Mouse (Mus musculus) megakaryocyte, embryonic 14.5 days (primary cell): ENCODE measurements around the gene Aldh5a1.

ENCODE experiments used
- FLI1 ChIP-seq: IDR thresholded peaks from 2 replicates; pipeline ENCODE4 v1.6.1; 2012; ENCODE audit warnings: low read length, inconsistent platforms, mixed read lengths
- GATA1 ChIP-seq: IDR thresholded peaks from 3 replicates; pipeline ENCODE4 v1.6.1; 2012; ENCODE audit warnings: mixed read lengths, low read length, inconsistent platforms, borderline replicate concordance

DNA sequence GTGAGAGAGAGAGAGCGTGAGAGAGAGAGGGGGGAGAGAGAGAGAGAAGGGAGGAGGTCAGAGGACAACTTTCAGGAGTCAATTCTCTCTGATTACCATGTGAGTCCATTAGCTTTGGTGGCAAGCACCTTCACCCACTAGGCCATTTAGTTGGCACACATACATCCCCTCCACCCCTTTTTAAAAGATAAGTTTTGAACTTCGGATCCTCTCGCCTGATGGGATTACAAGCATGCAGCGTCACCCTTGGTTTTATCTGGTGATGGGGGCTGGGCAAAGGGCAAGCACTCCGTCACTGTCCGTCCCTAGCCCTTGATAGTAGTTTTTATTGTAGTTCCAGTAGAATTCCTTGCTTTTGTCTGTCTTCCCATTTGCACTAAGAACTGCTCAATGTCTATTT is 57.3 kb downstream of the Aldh5a1 start:
- TF ChIP-seq GATA1 (no peak), FLI1 (no peak)
